Mouse (Mus musculus): Measurements from ENCODE around the gene Asgr1. TPM values are rescaled to one million over a fixed set of nuclear protein-coding genes. Genes with fewer than 3 reads are reported as not detected.

Gene Asgr1
- total RNA-seq, 4 experiments from 2014 or later: 0.77 to 2.4 (median 1.5) TPM

DNA sequence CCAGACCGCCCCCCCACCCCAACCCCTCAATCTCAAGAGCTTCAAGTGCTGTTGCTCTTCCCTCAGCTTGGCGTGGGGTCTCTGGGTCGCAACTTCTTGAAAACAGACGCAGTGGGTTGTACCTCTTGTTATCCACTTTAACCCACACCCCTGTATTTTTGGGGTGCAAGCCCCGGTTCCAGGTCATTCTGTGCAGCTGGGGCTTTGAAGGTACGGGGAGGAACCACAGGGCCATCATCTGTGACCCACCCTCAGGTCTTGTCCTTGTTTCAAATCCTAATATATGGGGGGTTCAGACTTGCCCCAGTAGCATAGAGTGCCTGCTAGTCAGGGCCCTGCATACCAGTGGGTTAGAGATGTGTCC lies 29.8 kb upstream of the Asgr1 start:
- DNase-seq (ENCODE audit: low spot score in 2 of 2): no peak

GRCm38 (mm10) chr11:70026689-70027088 lies 27.2 kb upstream of the Asgr1 start:
- DNase-seq (ENCODE audit: low spot score in 2 of 2): no peak

DNA sequence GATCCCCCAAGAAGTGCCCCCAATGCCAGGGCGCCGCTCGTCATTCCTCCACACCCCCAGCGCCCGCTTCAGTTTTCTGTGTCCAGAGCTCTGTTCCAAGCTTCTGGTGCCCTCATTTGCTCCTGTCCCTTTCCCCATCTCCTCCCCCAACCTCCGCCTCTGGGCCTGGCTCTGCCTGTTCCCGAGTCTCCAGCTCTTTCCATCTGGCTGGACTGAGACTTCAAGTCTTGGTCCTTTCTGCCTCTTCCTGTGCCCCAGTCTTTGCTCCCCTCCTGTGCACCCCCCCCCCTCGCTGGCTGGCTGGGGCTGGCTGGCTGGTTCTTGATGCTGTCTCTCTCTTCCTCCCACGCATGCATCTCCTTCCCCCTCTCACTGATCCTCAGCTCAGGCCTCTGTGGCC lies 26.5 kb upstream of the Asgr1 start:
- no peak for DNase-seq (ENCODE audit: low spot score in 2 of 2)

DNA sequence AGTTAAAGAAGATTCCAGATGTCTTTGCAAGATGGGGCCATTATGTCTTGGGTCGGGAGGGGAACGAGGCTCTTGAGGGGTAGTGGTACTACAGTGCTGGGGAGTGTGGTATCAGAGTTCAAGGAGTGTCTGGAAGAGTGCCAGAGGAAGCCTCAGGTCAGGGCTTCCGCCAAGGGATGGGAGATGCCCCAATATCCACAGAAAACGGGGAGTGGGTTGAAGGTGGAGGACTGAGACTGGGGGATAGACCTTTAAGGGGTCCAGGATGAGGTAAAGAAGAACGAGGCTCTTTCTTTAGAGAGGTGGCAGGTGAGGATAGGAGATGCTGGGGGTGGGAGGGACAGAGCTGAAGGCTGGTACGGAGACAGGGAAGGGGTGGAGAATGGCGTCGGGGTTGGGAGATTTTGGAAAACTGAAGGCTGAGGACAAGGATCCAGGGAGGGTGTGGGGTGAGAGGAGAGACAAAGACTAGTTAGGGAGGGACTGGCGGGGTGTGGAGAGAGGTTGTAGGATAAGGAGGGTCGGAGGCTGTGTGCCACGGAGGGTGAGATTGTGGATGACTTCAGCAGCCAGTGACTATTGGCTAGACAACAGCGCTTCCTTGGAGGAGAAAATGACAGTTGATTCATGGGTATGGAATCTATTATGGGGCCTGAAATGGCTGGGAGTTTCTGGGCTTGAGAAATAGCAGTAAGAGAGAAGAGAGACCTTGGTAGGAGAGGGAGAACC lies 25.3 kb upstream of the Asgr1 start:
- no peak for DNase-seq (ENCODE audit: low spot score in 2 of 2)

- DNase-seq (ENCODE audit: low spot score in 2 of 2): peak; percentile 57 to 96
Measured at GRCm38 (mm10) chr11:70029130-70029801, 24.6 kb upstream of the Asgr1 start.

GRCm38 (mm10) chr11:70029829-70030550 lies 23.9 kb upstream of the Asgr1 start:
- no peak for DNase-seq (ENCODE audit: low spot score in 2 of 2)

DNA sequence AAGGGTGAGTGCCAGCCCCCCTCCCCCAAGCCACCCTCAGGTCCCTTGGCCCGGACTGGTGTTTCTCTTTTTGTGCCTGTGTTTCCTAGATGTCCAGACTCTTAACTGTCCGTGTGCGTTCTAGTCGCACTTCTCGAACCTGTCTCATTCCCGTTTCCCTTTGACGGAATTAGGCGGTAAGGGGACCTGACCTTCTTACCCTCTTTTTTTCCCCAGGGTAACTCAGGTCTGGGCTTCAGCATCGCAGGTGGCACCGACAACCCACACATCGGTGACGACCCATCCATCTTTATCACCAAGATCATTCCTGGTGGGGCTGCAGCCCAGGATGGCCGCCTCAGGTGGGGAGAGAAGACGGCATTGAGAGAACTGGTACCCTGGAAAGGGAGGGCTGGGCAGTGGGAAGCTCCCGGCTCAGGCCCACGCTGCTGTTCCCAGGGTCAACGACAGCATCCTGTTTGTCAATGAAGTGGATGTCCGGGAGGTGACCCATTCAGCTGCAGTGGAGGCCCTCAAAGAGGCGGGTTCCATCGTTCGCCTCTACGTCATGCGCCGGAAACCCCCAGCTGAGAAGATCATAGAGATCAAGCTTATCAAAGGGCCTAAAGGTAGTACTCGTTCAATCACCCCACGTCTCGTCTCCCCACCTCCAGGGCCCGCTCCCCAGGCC lies 23.1 kb upstream of the Asgr1 start:
- no peak for DNase-seq (ENCODE audit: low spot score in 2 of 2)

DNA sequence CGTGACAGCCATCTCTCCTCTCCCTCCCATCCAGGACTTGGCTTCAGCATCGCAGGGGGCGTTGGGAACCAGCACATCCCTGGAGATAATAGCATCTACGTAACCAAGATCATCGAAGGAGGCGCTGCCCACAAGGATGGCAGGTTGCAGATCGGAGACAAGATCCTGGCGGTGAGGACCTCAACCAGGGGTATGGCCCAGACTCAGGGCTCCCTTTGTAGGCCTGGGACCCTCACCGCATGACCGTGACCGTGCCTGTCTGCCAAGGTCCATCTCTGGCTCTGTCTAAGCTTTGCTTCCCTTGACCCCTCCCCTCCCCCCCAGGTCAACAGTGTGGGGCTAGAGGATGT lies 22.6 kb upstream of the Asgr1 start:
- no peak for DNase-seq (ENCODE audit: low spot score in 2 of 2)

GRCm38 (mm10) chr11:70038174-70038573 lies 15.7 kb upstream of the Asgr1 start:
- DNase-seq (ENCODE audit: low spot score in 2 of 2): no peak

- DNase-seq (ENCODE audit: low spot score in 2 of 2): no peak
Measured at GRCm38 (mm10) chr11:70039631-70040030, 14.3 kb upstream of the Asgr1 start.

GRCm38 (mm10) chr11:70040184-70040583 lies 13.7 kb upstream of the Asgr1 start:
- DNase-seq (ENCODE audit: low spot score in 2 of 2): no peak

DNA sequence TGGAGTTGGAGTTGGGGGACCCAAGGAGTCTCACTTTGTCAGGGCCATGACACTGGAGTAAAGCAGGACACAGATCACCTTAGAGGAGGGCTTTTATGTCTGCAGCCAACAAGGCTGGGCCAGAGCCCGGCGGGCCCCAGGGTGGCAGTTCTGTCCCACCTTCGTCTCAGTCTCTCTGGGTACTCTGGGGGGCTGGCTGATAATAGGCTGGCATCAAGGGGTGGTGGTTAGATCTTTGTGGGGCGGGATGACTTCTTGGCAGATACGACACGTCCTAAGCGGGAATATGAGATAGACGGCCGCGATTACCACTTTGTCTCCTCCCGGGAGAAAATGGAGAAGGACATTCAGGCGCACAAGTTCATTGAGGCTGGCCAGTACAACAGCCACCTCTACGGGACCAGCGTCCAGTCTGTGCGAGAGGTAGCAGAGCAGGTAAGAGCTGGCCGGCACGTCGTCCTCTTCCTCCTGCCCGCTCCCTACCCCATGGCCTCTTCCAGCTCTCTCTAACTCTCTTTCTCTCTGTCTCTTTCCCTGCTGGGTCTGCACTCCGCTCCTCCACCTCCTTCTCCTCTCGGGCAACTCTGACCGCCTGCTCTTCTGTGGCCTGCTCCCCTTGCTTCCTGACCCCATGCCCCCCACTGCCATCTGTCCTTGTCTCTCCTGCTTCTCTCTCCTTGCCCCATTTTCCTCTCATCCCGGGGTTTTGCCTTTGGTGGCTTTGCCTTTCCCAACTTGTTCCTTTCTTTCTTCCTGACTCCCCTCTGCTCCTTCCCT lies 11.4 kb upstream of the Asgr1 start:
- no peak for DNase-seq (ENCODE audit: low spot score in 2 of 2)

DNA sequence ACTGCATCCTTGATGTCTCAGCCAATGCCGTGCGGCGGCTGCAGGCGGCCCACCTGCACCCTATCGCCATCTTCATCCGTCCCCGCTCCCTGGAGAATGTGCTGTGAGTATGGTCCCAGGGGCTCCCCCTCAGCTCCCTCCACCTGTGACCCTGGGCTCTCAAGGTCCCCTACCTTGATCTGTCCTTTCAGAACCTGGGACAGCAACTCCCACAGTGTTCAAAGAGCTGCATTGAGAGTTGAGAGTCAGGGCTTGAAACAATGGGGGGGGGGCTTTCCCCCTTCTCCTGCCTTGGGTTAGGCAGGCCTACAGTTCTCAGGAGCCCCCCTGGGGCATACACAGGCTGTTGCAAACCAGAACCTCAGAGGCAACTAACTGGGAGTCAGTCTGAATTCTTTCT lies 10.2 kb upstream of the Asgr1 start:
- no peak for DNase-seq (ENCODE audit: low spot score in 2 of 2)

DNA sequence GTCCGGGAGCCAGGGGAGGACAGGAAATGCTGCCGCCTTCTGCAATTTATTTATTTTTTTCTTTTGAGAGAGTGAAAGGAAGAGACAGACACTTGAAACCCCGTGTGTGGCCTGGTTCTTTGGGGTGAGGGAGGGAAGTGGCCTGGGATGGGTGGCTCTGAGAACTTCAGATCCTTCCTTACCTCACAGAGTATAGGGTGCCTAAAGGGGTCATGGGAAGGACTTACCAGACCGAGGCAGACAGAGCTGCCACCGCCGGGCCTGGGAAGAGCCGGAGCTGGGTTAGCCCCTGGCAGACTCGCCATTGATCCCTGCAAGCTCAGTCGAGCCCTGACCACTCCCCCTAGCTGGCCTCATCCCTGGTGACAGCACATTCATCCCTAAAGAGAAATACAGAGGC lies 8.4 kb upstream of the Asgr1 start:
- DNase-seq (ENCODE audit: low spot score in 2 of 2): no peak

- DNase-seq (ENCODE audit: low spot score in 2 of 2): no peak
Measured at GRCm38 (mm10) chr11:70049366-70049765, 4.5 kb upstream of the Asgr1 start.

- no peak for DNase-seq (ENCODE audit: low spot score in 2 of 2)
Measured at GRCm38 (mm10) chr11:70049816-70050215, 4.1 kb upstream of the Asgr1 start.

GRCm38 (mm10) chr11:70053156-70053555 lies 729 bp upstream of the Asgr1 start:
- no peak for DNase-seq (ENCODE audit: low spot score in 2 of 2)

DNA sequence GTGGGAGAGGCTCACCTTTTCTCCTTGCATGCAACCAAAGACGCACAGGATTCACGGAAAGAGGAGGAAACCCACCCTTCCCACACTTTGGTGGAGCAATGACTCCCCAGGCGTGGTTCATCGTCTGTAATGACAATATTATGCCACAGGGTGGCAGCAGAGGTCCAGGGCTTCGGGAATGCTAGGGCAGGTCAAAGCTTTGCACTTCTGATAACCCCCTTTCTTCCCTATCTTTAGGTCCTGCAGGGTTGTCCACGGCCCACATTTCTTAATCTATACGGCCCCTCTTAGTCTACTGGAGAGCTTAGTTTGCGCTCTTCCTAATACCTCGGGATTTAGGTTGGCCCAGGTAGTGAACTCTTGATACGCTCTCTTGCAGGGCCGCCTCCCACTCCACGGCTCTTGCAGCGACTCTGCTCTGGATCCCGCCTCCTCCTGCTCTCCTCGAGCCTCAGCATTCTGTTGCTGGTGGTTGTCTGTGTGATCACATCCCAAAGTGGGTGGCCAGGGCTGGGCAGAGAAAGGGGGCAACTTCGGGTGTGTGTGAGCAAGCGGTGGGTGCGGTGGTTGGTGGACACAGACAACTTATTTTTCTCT lies 1.8 kb downstream of the Asgr1 start:
- peak in 1 of 2 experiments; percentile 54 for DNase-seq (ENCODE audit: low spot score in 2 of 2)

DNA sequence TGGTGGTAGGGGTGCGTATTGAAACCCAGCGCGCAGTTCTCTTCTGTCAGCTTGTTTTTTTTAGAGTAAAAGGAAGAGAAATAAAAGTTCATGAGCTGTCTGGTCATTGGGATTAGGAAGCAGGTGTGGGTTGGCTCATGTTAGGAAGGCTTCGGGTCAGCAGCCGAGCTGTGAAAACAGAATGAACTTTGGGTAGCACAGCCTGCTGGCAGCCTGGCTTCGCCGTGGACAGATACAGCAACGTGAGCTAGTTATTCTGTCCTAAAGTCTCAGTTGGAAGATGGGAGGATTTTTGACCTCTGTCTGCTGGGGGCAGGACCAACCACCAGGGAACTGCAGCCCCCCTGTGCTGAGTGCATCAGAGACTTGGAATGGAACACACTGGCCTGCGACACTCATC lies 3.9 kb downstream of the Asgr1 start:
- DNase-seq (ENCODE audit: low spot score in 2 of 2): no peak

DNA sequence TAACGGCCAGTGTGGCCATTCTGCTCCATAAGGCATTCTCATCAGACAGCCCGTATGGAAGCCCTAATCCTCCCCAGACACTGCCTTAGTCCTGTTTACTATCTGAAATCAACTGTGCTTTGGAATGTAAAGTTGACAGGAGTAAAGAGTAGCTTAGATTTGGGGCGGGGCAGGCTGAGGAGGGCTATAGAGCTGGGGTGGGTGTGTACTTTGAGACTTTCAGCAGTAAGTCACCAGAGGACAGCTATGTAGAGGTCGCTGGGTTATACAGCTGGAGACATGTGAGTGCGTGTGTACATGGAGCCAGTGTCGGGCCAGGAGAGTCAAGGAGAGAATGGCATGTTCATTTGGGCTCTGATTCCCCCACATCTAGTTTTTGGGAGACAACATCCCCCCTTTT lies 6.0 kb downstream of the Asgr1 start:
- DNase-seq (ENCODE audit: low spot score in 2 of 2): no peak

DNA sequence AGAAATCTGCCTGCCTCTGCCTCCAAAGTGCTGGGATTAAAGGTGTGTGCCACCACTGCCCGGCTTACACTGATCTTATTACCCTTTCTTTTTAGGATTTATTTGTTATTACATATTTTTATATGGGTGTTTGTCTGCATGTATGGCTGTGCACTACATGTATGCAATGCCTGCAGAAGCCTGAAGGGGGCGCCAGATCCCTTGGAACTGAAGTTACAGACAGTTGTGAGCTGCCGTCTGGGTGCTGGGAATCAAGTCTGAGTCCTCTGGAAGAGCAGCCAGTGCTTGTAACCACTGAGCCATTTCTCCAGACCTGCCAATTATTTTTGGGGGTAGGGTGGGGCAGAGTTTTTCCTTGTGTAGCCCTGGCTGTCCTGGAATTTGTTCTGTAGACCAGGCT lies 9.2 kb downstream of the Asgr1 start:
- DNase-seq (ENCODE audit: low spot score in 2 of 2): no peak

Data from left cerebral cortex, adult 8-10 months (tissue).